Mouse (Mus musculus) liver, adult (tissue): ENCODE measurements at regions not wholly inside any gene's neighbourhood (a gene's known extent, or its start where the extent isn't known, plus 50 kb on each side); places are given as distances from the start of the nearest gene placed in this dataset.

ENCODE experiments used
- GATA4 ChIP-seq: IDR thresholded peaks from 2 replicates; pipeline ENCODE4 v1.6.1; 2014; ENCODE audit warnings: mild to moderate bottlenecking, low read length; ENCODE audit not compliant: insufficient replicate concordance

DNA sequence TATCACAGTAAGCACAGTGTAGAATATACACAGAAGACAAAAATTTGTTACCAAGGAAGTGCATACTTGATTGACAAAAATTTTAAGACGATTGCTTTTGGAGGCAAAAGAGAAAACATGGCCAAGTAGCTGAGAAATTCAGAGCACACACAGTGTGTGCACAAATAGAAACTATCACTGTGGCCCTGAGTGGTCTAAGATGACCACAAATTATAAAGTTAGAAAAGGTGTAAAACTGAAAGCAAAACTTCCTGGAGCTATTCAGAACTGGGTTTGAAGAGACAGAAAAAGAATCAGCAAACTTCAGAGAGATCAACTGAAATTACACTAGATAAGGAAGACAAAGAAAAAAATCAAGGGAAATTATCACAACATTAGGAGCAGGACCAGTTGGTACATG, 487.6 kb downstream of the Car8 start:
- TF ChIP-seq GATA4 = no peak

DNA sequence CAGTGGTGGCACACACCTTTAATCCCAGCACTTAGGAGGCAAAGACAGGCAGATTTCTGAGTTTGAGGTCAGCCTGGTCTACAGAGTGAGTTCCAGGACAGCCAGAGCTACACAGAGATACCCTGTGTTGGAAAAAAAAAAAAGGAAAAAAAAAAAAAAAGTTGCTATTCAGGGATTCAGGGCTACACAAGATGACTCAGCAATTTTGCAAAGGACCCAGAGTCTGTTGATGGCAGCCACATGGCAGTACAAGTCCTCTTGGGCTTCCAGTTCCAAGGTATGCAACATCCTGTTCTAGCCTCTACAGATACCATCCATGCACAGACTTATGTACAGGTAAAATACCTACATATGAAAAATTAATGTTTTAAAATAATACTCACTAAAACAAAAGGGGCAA, 515.9 kb downstream of the Car8 start:
- no peak for TF ChIP-seq GATA4

DNA sequence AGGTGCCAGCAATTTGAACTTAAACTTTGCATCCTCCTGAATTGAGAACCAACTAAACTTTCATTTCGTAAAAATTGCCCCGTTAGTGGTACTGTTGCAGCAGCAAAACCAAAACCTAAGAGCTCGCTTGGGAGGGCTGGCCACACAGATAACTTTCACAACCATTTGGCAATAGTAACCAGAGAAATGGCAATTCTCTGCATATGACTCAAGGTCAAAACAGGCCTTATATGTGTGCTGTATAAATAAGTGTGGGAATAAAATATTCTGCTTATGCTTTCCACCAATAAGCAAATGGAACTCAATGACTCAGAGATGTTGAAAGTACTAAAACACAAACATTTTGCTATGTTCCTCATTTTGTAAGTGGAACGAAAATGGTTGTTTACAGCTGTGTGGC, 550.3 kb downstream of the Car8 start:
- TF ChIP-seq GATA4 = no peak

DNA sequence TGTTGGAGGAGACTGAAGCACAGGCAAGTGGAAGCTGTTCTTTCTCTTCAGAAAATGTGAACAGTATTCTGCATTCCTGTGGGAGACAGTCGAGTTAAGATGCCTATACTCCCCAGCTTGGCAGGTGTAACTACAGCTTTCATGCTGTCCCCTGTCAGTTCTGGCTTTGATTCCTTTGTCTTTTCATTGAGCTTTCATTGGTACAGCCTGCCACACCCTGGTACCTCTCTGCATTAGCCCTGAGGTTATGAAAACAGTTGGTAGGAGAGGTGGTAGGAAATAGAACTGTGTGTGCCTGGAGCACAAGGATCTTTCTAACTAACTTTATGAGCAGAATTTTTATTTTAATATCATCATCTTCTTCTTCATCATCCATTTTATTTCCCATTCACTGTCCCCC, 551.6 kb downstream of the Car8 start:
- no peak for TF ChIP-seq GATA4

DNA sequence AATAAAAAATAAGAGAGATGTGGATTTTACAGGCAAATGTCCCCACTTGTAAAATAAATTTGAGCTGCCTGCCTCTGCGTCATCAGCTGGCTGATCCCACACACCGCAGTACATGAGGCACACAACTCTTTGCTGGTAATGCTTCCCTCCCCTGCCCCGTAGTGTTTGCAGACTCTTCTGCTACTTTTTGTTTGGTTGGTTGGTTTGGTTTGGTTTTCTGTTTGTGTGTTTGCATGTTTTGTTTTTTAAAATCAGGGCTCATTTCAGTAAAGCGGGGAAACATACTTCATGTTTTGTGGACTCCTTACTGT, 568.1 kb downstream of the Car8 start:
- TF ChIP-seq GATA4 = no peak

DNA sequence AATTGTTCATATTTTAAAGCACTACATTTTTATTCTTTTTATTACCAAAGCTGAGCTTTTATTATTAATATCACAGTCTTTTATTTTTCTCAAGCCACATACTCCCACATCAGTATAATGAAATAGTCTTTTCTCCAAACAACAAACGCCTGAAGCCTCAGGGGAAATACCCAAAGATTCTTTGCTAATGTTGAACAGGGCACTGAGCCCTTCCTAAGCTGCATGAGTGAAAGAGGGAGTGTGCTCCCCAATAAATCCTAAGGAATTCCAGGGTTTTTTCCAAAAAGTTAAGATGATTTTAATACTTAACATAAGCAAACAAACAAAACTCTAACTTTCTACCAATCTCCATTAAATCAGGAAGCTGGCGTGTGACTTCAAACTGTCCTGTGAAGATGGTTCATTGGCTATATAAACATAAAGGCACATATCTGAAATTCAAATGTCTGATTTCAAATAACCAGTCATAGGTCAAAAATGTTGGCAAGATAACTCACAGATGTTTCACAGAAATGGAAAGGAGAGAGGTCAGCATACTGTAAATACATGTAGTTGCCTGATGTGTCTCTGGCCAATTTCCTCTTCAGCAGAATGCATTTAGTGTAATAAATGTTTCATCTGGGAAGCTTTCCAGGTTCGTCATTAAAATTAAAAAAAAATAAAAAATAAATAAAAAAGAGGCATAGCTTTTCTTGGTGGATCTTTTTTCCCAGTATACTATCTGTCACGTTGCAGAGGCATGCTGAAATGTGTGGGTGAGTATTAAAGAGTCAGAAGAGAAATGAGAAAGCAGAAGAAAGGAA, 568.6 kb downstream of the Car8 start:
- TF ChIP-seq GATA4 = no peak

DNA sequence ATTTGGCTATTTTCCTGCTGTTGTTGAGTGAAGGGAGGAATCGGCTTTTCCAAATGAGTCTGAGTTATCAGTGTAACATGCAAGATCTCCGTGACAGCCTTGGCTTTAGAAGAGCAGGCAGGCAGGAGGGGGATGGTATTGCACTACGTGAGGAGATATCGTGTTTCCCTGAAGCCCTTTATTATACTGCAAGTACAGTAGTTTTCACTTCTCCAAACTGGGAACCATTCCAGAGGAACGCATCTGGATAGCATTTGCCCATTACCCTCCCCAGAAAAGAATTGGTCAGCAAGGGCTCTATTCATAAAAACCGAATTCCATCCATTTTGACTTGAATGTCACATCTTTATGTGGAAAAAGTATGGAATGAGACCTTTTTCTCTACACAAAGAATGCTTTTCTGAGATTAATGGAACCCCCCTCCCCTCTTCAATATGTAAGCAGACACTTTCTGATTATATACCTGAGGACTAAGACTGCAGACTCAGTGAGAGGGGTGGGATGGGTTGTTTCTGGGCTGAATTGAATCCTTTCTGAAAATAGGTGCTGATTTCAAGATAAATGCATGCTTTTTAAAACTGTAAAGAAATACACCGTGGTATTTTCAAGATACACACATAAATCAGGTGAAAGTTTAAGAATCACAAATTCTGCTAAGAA, 571.8 kb downstream of the Car8 start:
- no peak for TF ChIP-seq GATA4

DNA sequence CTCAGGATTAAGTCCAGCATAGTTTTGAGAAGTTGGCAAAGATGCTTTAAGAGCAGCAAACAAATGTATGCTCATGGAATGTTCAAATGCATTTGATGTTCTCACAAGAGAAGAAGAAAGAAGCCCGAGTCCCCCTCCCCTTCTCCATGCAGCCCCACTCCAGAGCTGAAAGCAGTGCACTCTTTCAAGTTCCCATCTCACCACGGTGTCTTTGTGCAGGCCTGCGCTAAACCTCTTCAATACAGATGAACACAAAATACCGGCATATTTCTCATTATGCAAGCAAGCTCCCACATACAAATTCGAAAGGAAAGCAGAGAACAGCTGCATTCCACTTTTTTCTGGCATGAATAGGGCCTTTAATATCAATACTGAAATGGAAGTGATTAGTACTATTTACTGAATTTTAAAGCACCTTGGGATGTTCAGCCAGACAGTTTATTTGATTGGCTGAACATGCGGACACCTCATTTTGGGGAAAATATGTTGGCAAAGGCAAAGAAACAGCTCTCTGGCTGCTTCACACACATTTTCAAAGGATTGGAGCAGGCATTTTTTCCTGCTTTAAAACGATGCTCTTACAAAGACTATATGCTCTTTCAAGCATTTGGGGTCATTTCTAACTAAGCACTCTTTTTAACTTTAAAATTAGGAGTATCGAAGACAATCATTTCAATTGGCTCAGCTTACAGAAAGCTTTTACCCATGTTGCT, 595.8 kb downstream of the Car8 start:
- no peak for TF ChIP-seq GATA4

DNA sequence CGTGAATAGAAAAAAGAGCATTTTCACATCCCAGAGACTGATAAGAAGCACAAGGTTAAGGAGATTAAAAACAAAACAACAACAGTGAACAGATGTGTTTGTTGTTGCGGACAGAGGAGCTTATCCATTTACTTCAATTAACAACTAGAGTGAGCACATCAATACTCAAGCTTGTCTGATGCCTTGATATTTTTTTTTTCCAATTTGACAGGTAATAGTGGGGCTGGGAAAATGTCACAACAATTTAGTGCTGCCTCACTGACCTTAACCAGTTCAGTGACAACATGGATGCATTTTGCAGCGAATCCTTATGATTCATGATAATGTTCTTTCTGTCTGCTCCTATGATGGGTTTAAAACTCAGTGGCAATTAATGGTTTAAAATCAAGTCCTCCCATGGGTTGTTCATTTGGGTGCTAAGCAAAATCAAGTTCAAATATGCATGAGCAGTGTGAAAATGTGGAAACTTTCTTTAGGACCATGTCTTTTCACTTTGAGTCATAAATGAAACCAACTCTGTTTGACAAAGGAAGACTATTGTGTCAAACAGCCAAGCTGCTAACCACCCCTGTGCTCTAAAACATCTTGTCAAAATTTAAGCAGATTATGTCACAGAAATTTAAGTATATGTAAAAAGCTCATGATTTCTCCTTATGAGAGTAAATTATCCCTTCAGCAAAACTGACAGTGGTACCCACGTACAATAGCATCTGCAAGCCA, 641.0 kb downstream of the Car8 start:
- TF ChIP-seq GATA4 = no peak

DNA sequence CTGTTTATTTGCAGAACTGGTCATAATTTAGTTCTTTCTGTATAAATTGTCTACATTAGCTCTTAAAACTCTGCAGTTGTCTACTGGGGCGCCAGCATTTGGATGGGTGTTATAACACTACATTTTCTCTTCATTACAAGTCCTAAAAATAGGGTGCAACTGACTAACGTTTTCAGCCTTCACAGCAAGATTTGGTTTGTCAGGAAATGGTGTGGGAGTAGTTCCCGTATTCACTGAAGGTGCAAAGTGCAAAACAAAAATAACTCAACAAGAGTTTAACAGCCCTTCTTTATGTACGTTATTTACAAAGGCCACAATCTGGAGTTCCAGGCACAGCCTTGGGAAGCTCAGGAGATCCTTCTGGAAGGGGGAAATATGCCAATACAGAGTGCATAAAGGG, 642.7 kb downstream of the Car8 start:
- no peak for TF ChIP-seq GATA4

DNA sequence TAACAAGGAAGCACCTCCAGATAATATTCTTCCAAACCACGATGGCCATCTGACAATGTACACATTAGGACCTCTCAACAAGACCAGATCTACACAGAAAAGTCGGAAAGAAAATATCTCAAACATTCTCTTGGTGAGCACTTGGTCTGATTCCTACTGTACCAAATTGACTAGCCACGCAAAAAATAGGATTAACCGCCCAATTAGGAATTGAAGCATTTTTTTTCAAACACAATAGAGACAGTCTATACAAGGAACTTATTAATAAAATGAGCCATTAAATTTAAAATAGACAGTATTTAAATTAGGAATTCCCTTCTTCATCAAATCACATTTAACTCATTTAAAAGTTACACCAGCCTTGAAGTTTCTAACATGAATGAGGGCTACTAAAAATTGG, 655.0 kb downstream of the Car8 start:
- TF ChIP-seq GATA4 = no peak

DNA sequence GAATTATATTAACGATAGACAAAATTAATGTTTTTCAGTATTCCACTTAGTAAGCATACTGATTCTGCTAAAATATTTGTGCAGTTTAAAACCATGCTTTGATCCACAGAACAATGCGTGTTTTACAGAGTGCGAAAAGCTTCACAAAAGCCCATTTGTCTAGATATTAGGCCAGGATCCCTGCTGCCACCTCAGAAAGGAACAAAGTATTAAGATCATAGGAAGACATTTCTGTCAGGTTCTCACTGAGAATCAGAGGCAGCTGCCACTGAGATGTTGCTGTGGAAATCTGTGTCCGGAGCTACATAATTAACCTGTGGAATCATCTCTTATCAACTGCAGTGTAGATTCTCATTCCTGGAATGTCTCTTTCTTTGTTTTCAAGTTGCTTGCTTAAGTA, 656.9 kb downstream of the Car8 start:
- TF ChIP-seq GATA4 = no peak

DNA sequence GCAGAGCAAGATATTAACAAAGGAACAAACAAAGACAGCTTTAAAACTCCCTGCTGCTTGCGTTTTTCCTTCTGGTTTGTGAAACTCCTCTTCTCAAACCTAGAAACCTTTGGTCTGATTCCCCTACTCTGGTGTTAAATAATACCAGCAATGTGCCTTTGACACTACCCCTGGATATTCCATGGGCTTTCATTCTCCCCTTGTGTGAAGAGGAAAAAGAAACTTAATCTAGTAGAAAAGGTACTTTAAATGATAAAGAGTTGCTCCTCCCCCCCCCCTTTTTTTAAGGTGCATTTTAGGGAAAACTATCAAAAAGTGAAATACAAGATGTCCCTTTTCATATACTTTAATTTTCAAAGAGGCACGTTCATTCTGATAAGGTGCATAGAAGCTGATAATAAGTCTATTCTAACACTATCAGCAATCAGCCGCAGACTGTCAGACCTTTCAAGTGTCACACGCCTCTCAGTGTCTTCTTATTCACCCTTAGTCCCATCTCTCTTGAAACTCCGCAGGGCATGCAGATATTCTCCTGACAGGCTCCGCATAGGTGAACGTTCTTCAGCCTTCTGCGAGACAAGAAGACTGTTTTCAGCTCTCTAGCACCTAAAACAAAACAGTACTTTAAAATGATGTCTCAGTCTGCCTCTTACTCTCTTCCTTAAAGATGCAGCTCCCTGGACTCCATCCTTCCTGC, 657.5 kb downstream of the Car8 start:
- no peak for TF ChIP-seq GATA4

DNA sequence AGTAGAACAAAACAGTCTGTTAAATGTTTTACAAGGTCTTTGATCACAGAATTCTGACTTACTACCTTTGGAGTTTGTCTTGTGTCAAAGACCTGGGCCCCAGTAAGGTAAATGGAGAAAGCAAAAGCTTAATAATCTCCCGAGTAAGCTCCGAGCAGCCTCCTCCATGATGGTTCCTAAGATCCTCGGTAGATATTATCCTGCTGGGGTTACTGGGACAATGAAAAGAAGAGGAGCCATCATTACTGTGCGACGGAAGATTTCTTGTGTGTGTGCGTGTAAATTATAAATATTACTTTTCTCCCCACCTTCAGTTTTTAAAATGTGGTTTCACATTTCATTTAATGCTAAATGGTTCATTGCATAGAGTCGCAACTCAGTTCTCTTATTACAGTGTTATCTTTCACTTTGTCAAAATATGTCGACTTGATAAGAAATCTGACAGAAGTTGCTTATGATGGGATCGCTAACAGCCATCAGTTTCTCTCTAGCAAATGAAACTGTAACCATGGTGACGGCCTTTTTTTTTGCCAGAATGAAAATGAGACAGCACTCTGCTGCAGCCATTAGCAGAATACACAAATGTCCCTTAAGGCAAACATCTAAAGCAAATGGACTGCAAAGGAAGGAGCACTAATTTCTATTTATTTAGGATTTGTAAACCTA, 658.2 kb downstream of the Car8 start:
- no peak for TF ChIP-seq GATA4

DNA sequence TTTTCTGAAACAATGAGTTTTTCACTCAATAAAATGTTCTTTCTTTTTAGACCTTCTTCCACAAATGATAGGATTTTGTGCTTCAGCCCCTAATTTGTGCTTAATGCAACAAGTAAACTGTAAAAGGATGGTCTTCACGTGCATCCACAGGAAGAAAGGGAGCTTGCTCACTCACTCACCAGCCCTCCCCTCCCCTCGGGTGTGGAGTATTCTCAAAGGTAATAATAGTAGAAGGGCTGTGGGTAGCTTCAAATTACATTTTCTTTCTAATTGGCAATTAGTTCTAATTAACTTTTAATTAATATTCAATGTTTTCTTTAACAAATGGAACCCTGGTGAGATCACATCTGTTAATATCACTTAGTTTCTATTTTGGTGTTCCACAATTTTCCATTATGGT, 664.8 kb downstream of the Car8 start:
- TF ChIP-seq GATA4 = no peak
